Mouse (Mus musculus) lung, embryonic 14.5 days (tissue): ENCODE measurements around the gene Plekha6. TPM values are rescaled to one million over a fixed set of nuclear protein-coding genes. Genes with fewer than 3 reads are reported as not detected.
A peak's percentile ranks its signal among the peaks of the same experiment; 100 is the strongest.

ENCODE experiments used
- ATAC-seq: fragments of 200-750 bp; cut with Nextera tagmentation; 2 replicates; pipeline ENCODE4 v1.8.0; 2017; ENCODE audit warnings: mild to moderate bottlenecking, moderate TSS enrichment, moderate library complexity; ENCODE audit not compliant: insufficient read depth
- DNase-seq: peaks from one replicate; pipeline ENCODE4 v3.0.0-alpha.2; 2015
- H3K27ac ChIP-seq: fragments of 300-500 bp; sonication (generic); 2 replicates; pipeline ENCODE4 v1.5.1; 2014; ENCODE audit warnings: low read depth, mild to moderate bottlenecking, moderate library complexity
- H3K27me3 ChIP-seq: fragments of 300-500 bp; sonication (generic); 2 replicates; pipeline ENCODE4 v1.6.1; 2014; ENCODE audit warnings: low read length, control low read depth; ENCODE audit not compliant: insufficient read depth
- H3K36me3 ChIP-seq: fragments of 300-500 bp; sonication (generic); 2 replicates; pipeline ENCODE4 v1.6.1; 2014; ENCODE audit warnings: control low read depth; ENCODE audit not compliant: insufficient read depth
- H3K4me1 ChIP-seq: fragments of 300-500 bp; sonication (generic); 2 replicates; pipeline ENCODE4 v1.6.1; 2014; ENCODE audit warnings: antibody characterized with exemption, control low read depth; ENCODE audit not compliant: insufficient read depth
- H3K4me2 ChIP-seq: fragments of 300-500 bp; sonication (generic); 2 replicates; pipeline ENCODE4 v1.6.1; 2014; ENCODE audit warnings: mild to moderate bottlenecking
- H3K4me3 ChIP-seq: fragments of 300-500 bp; sonication (generic); 2 replicates; pipeline ENCODE4 v1.5.1; 2014; ENCODE audit warnings: low read depth, low read length
- H3K9ac ChIP-seq: fragments of 300-500 bp; sonication (generic); 2 replicates; pipeline ENCODE4 v1.6.1; 2014
- H3K9me3 ChIP-seq: fragments of 300-500 bp; sonication (generic); 2 replicates; pipeline ENCODE4 v1.6.1; 2016; ENCODE audit warnings: low read depth, low read length, control low read depth
- CTCF ChIP-seq: IDR thresholded peaks from 2 replicates; pipeline ENCODE4 v1.5.1; 2016; ENCODE audit warnings: antibody characterized with exemption, low read depth
- WGBS: fragments of 180-500 bp; shearing (Covaris S2); extraction: QIAGEN DNeasy Blood & Tissue Kit; methylation state at CpG from one replicate; pipeline ENCODE4 v1.1.7; 2014; 5-methylcytosine and 5-hydroxymethylcytosine counted together
- polyA plus RNA-seq: library from polyadenylated mRNA; unstranded; fragments of >200 nt; fragmentation: Nextera tagmentation; extraction: Ambion mirVana; gene quantifications from 2 replicates; pipeline ENCODE4 v1.2.1, GENCODE M21; 2014

Gene Plekha6
- polyA plus RNA-seq, 1 experiment from 2014 or later: 6.7 TPM

DNA sequence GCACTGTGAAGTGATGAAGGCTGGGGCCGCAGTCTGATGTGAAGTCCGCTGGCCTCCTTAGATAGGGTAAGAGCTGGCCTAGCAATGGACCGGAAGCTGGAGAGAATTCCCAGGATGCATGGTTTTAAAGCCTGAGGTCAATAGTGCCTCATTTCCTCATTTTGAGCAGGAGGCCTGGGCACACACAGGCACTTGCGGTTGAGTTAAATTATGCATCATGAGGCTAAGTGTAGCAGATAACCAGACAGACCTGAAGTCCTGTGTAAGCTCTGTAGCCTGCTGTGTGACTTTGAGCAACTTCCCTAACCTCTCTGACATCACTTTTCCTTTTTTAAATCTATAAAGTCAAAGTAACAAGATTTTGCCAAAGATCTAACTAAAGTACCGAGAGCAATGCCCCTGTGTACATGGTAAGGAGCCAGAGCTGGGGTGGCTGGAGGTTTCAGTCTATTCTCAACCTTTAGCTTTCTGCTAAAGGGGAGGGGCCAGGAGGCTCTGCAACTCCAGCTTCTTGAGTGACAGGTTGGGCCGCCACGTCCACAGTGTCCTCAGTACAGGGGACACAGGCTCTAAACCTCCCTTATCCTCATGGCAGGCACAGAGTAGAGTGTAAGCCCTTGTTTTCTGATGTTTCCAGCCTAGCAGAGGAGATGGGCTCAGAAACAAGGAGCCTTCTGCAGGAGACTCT lies 50.8 kb downstream of the Plekha6 start:
- ATAC-seq (0 out of 2 replicates have a peak, but pooled peaks have one; percentile 15), DNase-seq (no peak)
- 67% methylated on average over 7 of the region's 7 CpGs for WGBS
- H3K27ac ChIP-seq: no peak overlapping the region
- no peak overlapping the region for H3K4me2 ChIP-seq
- no peaks in the 10 kb centered on the region for H3K9me3 ChIP-seq
- H3K4me3 ChIP-seq: no peak overlapping the region
- H3K9ac ChIP-seq: 0 out of 2 replicates have a peak overlapping the region, but pooled peaks have one; percentile 18
- TF ChIP-seq CTCF: no peak
- H3K36me3 ChIP-seq: no peaks in the 10 kb centered on the region
- H3K27me3 ChIP-seq: no peaks in the 10 kb centered on the region
- 0 out of 2 replicates have a peak, but pooled peaks cover 5% of the 10 kb centered on the region for H3K4me1 ChIP-seq

DNA sequence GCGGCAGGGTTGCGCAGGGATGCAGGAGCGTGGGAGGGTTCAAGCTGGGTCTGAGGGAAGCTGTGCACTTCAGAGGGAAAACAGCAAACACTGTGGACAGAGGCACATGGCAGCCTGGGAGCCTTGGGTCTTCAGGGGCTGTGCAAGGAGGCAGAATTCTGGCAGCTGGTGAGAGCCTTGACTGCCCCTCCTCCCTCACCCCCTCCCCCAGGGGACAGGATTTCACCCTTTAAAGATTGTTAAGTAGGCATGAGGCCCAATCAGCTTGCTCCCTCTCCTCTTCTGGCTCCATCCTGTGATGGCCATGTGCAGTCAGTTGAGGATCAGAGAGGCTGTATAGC lies 51.3 kb downstream of the Plekha6 start:
- Histone ChIP-seq H3K36me3 (no peaks in the 10 kb centered on the region), H3K4me2 (no peak overlapping the region), H3K4me3 (no peak overlapping the region), H3K4me1 (0 out of 2 replicates have a peak, but pooled peaks cover 5% of the 10 kb centered on the region), H3K27ac (no peak overlapping the region), H3K9ac (0 out of 2 replicates have a peak overlapping the region, but pooled peaks have one; percentile 18), H3K9me3 (no peaks in the 10 kb centered on the region), H3K27me3 (no peaks in the 10 kb centered on the region)
- no peak for TF ChIP-seq CTCF
- ATAC-seq (0 out of 2 replicates have a peak, but pooled peaks have one; percentile 22), DNase-seq (no peak)
- 60% methylated on average over 3 of the region's 3 CpGs for WGBS

DNA sequence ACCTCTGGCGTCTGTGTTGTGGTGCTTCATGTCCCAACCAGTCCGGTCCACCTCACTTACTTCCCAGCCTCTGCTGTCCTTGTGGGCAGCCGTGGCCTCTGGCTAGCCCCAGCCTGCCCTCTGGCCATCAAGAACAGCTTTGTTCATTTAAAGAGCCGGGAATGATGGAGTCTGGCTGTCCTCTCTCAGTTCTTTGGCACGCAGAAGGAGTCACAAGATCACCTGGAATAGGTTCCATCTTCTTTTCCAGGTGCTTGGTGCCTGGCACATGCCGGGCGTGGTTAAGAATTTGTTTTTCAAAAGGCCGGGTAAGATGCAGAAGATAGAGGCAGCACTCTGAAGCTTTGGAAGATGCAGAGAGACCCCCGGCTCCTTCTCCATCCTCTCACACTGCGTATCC lies 51.7 kb downstream of the Plekha6 start:
- TF ChIP-seq CTCF: no peak
- DNase-seq (no peak), ATAC-seq (no peak)
- Histone ChIP-seq H3K27ac (no peak overlapping the region), H3K9me3 (no peaks in the 10 kb centered on the region), H3K4me2 (no peak overlapping the region), H3K9ac (no peak overlapping the region), H3K4me3 (no peak overlapping the region), H3K27me3 (no peaks in the 10 kb centered on the region), H3K4me1 (0 out of 2 replicates have a peak, but pooled peaks cover 5% of the 10 kb centered on the region), H3K36me3 (no peaks in the 10 kb centered on the region)
- WGBS: 67% methylated on average over 10 of the region's 10 CpGs

DNA sequence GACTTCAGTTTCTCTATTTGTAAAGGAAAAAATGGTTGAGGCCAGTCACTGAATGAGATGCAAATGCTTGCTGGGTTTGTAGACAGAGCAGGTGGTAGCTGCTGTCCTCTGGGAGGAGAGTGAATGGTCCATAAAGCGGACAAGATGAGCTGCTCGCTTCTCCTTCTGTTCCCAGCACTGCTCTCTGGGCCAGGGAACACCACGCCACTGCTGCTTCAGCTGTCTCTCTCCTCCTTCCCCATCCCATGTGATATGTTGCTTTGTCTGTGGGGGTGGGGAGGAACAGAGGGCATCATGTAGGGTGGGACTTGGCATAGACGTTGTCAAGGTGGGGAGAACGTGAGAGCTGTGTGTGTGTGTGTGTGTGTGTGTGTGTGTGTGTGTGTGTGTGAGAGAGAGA lies 53.0 kb downstream of the Plekha6 start:
- H3K4me3 ChIP-seq: no peak overlapping the region
- WGBS: 59% methylated on average over 5 of the region's 5 CpGs
- no peak overlapping the region for H3K9ac ChIP-seq
- no peak overlapping the region for H3K27ac ChIP-seq
- H3K36me3 ChIP-seq: no peaks in the 10 kb centered on the region
- H3K4me2 ChIP-seq: no peak overlapping the region
- no peak for TF ChIP-seq CTCF
- H3K27me3 ChIP-seq: no peaks in the 10 kb centered on the region
- DNase-seq: no peak
- H3K9me3 ChIP-seq: no peaks in the 10 kb centered on the region
- ATAC-seq: no peak
- H3K4me1 ChIP-seq: 0 out of 2 replicates have a peak, but pooled peaks cover 5% of the 10 kb centered on the region

DNA sequence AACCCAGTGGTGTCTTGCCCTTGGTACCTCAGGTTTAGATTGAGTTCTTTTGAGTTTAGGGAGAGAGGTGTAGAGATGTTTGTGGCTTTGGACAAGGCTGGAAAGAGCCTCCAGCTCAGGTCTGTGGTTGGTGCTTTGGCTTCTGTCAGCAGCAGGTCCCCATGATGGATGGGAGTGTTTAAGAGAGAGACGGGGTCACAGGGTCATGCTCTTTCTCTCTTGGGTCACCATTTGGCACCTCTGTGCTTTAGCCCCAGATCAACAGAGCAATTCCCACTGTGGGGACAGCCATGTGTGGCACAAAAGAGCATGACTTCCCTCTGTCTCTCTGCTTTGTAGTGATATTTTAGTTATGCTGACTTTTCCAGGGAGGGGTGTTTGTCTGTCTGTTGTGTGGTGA lies 55.1 kb downstream of the Plekha6 start:
- ATAC-seq (no peak), DNase-seq (no peak)
- TF ChIP-seq CTCF: no peak
- H3K27ac ChIP-seq: no peak overlapping the region
- WGBS: 58% methylated on average over 1 of the region's 1 CpGs
- H3K4me3 ChIP-seq: no peak overlapping the region
- H3K9ac ChIP-seq: no peak overlapping the region
- H3K36me3 ChIP-seq: no peaks in the 10 kb centered on the region
- H3K4me1 ChIP-seq: 0 out of 2 replicates have a peak, but pooled peaks cover 5% of the 10 kb centered on the region
- no peaks in the 10 kb centered on the region for H3K27me3 ChIP-seq
- no peak overlapping the region for H3K4me2 ChIP-seq
- H3K9me3 ChIP-seq: no peaks in the 10 kb centered on the region

DNA sequence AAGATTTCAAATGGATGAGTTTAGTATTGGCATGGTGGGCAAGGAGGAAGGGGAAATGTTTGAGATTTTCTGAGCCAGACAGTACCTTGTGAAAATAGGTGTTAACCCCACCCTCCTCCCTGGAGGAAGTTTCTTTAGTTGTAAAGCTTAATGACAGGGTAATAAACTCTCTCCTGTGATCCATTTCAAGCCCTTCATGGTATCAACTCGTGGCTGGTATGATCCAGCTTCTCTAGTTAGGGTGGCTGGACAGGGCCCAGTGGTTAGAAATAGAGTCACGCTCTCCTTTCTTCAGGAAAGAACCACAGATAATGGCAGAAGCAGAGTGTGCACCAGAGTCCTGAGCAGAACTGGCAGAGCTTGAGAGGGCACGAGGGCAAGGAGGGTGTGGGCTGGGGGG lies 57.4 kb downstream of the Plekha6 start:
- Histone ChIP-seq H3K4me3 (no peak overlapping the region), H3K27me3 (no peaks in the 10 kb centered on the region), H3K9ac (no peak overlapping the region), H3K36me3 (no peaks in the 10 kb centered on the region), H3K4me1 (no peaks in the 10 kb centered on the region; the same call in 1 of the 2 replicates), H3K4me2 (no peak overlapping the region), H3K27ac (no peak overlapping the region), H3K9me3 (no peaks in the 10 kb centered on the region)
- DNase-seq (no peak), ATAC-seq (no peak)
- no peak for TF ChIP-seq CTCF
- 76% methylated on average over 3 of the region's 3 CpGs for WGBS

DNA sequence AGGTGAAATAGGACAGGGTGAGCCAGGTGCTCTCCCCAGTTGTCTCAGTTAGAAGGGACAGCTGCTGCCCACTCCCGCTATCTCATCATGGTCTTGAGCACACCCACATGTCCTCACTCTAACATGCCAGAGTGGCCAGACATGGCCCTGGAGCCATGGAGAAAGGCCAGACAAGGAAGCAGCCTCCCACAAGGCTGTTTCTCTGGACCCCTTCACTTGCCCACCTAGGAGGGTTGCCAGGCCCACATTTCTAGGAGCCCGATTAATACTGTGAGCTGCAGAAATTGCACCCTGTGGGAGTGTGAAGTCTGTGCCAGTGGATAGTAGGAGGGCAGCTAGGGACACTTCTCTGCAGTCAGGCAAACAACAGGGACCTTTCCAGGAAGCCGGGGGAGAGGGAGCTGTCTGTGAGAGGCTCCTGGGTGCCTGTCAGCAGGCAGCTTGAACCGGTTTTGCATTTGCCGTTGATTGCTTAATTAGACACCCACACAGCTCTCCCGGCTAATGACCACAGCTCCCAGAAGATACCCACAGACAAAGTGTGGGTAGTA lies 58.5 kb downstream of the Plekha6 start:
- Histone ChIP-seq H3K36me3 (no peaks in the 10 kb centered on the region), H3K4me2 (no peak overlapping the region), H3K27me3 (no peaks in the 10 kb centered on the region), H3K4me1 (peaks cover 8% of the 10 kb centered on the region; the same call in 1 of the 2 replicates), H3K4me3 (no peak overlapping the region), H3K9me3 (no peaks in the 10 kb centered on the region), H3K9ac (0 out of 2 replicates have a peak overlapping the region, but pooled peaks have one; percentile 20), H3K27ac (no peak overlapping the region)
- TF ChIP-seq CTCF: no peak
- 32% methylated on average over 6 of the region's 6 CpGs for WGBS
- no peak for DNase-seq
- no peak for ATAC-seq
